Mouse (Mus musculus): ENCODE results near the gene Plekho1.

Gene Plekho1

GRCm38 (mm10) chr3:95945731-95946240 is 50.0 kb downstream of the Plekho1 start:
- DNase-seq, result no peak

- DNase-seq, result no peak
Observed at GRCm38 (mm10) chr3:95944742-95945141, 51.1 kb downstream of the Plekho1 start.

GRCm38 (mm10) chr3:95943226-95943625 is 52.6 kb downstream of the Plekho1 start:
- no peak for DNase-seq

GRCm38 (mm10) chr3:95942749-95943148 is 53.1 kb downstream of the Plekho1 start:
- DNase-seq, result no peak

GRCm38 (mm10) chr3:95938835-95939234 is 57.0 kb downstream of the Plekho1 start:
- DNase-seq, result no peak

Data from kidney, adult 9 months (tissue).